Comparison of ENCODE assay signal across 23 mouse cellular contexts in genomic region chr8:13393869-13394268, GRCm38 (mm10). TPM values are rescaled to one million over a fixed set of nuclear protein-coding genes. Genes with fewer than 3 reads are reported as not detected.
DNase-seq lines count a peak whose midpoint lies in the region; ATAC-seq and TF ChIP-seq lines count a peak whose summit lies in the region.
"Had no signal": no experiment of that assay in that cellular context is flagged by ENCODE, and none has a peak within 500 bp of the region (broad histone marks: within the 10 kb centered on the region; RNA-seq: fewer than 3 reads in every experiment).

No protein-coding gene starts in this region.

- 90% methylated on average over 7 of the region's 7 CpGs for WGBS in limb, embryonic 15.5 days
- WGBS in limb, embryonic 10.5 days: 94% methylated on average over 7 of the region's 7 CpGs
- 49% methylated on average over 7 of the region's 7 CpGs for WGBS in large intestine, adult 2 months
- WGBS in stomach, postnatal 0 days: 78% methylated on average over 7 of the region's 7 CpGs
- WGBS in embryonic facial prominence, embryonic 10.5 days: 93% methylated on average over 7 of the region's 7 CpGs

- no peak for DNase-seq in limb, embryonic 10.5 days (ENCODE audit: low spot score)
- DNase-seq in large intestine, adult 2 months (ENCODE audit: low read depth, low spot score): peak; percentile 8
- peak; percentile 46 for DNase-seq in stomach, postnatal 0 days (ENCODE audit: low spot score)
- no peak for DNase-seq in embryonic facial prominence, embryonic 10.5 days (ENCODE audit: low spot score)
- no peak for DNase-seq in frontal cortex, postnatal 25 days (ENCODE audit: low spot score in 2 of 2)
- DNase-seq: adrenal gland, adult 2 months; adrenal gland, adult 8-10 months; adrenal gland, postnatal 10 days; adrenal gland, postnatal 14 days; adrenal gland, postnatal 25 days; adrenal gland, postnatal 36 days; B cell, adult 2 months; cerebellum, adult 11 months; cerebellum, adult 11-12 months; cerebellum, adult 18-20 months had no signal

- no peak overlapping the region for H3K27ac ChIP-seq in limb, embryonic 15.5 days
- no peak overlapping the region for H3K27ac ChIP-seq in limb, embryonic 10.5 days
- H3K27ac ChIP-seq in stomach, postnatal 0 days (replicated peaks): no peak overlapping the region
- H3K27ac ChIP-seq in embryonic facial prominence, embryonic 10.5 days (replicated peaks): no peak overlapping the region

- no peaks in the 10 kb centered on the region for H3K27me3 ChIP-seq in limb, embryonic 15.5 days
- H3K27me3 ChIP-seq in limb, embryonic 10.5 days (ENCODE audit: low read depth, poor library complexity, severe bottlenecking): no peaks in the 10 kb centered on the region
- H3K27me3 ChIP-seq in stomach, postnatal 0 days (ENCODE audit: control insufficient read depth, insufficient read depth, low read length): no peaks in the 10 kb centered on the region
- H3K27me3 ChIP-seq in embryonic facial prominence, embryonic 10.5 days (replicated peaks; ENCODE audit: low read depth, poor library complexity, severe bottlenecking): no peaks in the 10 kb centered on the region
- H3K27me3 ChIP-seq: CH12.LX had no signal

- 0 out of 2 replicates have a peak, but pooled peaks have one; percentile 52 for ATAC-seq in limb, embryonic 15.5 days (ENCODE audit: insufficient number of reproducible peaks, low FRiP score, low TSS enrichment, low read depth)
- peak; percentile 79 for ATAC-seq in stomach, postnatal 0 days (ENCODE audit: low FRiP score, low TSS enrichment)
- ATAC-seq: activated CD4-positive, CD25-positive, alpha-beta regulatory T cell, adult 4 months; CD4-positive, CD25-positive, alpha-beta regulatory T cell, adult 4 months; Patski had no signal

- H3K4me2 ChIP-seq in limb, embryonic 15.5 days: no peak overlapping the region
- no peak overlapping the region for H3K4me2 ChIP-seq in stomach, postnatal 0 days (replicated peaks; ENCODE audit: low read depth)

- no peaks in the 10 kb centered on the region for H3K4me1 ChIP-seq in limb, embryonic 15.5 days
- H3K4me1 ChIP-seq in limb, embryonic 10.5 days: no peaks in the 10 kb centered on the region
- H3K4me1 ChIP-seq in stomach, postnatal 0 days (replicated peaks; ENCODE audit: control insufficient read depth, insufficient read depth): no peaks in the 10 kb centered on the region
- no peaks in the 10 kb centered on the region for H3K4me1 ChIP-seq in embryonic facial prominence, embryonic 10.5 days

- no peaks in the 10 kb centered on the region for H3K36me3 ChIP-seq in limb, embryonic 15.5 days
- H3K36me3 ChIP-seq in limb, embryonic 10.5 days: no peaks in the 10 kb centered on the region
- no peaks in the 10 kb centered on the region for H3K36me3 ChIP-seq in stomach, postnatal 0 days (ENCODE audit: control insufficient read depth, insufficient read depth, low read length)
- H3K36me3 ChIP-seq in embryonic facial prominence, embryonic 10.5 days (replicated peaks): no peaks in the 10 kb centered on the region
- H3K36me3 ChIP-seq: G1E had no signal

- no peaks in the 10 kb centered on the region for H3K9me3 ChIP-seq in limb, embryonic 15.5 days
- no peaks in the 10 kb centered on the region for H3K9me3 ChIP-seq in limb, embryonic 10.5 days (replicated peaks)
- no peaks in the 10 kb centered on the region for H3K9me3 ChIP-seq in stomach, postnatal 0 days (ENCODE audit: control insufficient read depth, low read length)
- H3K9me3 ChIP-seq in embryonic facial prominence, embryonic 10.5 days: no peaks in the 10 kb centered on the region
- H3K9me3 ChIP-seq: G1E had no signal

- no peak for TF ChIP-seq EP300 in stomach, postnatal 0 days (optimal IDR thresholded peaks at IDR 0.05)

- no peak overlapping the region for H3K4me3 ChIP-seq in limb, embryonic 15.5 days
- no peak overlapping the region for H3K4me3 ChIP-seq in limb, embryonic 10.5 days
- H3K4me3 ChIP-seq in stomach, postnatal 0 days (ENCODE audit: low read depth, low read length): no peak overlapping the region
- no peak overlapping the region for H3K4me3 ChIP-seq in embryonic facial prominence, embryonic 10.5 days

- H3K9ac ChIP-seq in limb, embryonic 15.5 days: no peak overlapping the region
- no peak overlapping the region for H3K9ac ChIP-seq in stomach, postnatal 0 days (ENCODE audit: low read length)

- no peak for TF ChIP-seq CTCF in stomach, postnatal 0 days (IDR thresholded peaks at IDR 0.05; ENCODE audit: low read depth)

RNA-seq across cellular contexts. Expression of gene Atp4b, which starts 2.8 kb away (rescaled TPM):
- not detected in 2 replicates for polyA plus RNA-seq in limb, embryonic 15.5 days (2015; fragmentation: Nextera tagmentation; extraction: Ambion mirVana)
- not detected in 2 replicates for polyA plus RNA-seq in limb, embryonic 10.5 days (2016; fragmentation: Nextera tagmentation; extraction: Ambion mirVana)
- 0.23 and 0.52 TPM in 2 replicates for polyA plus RNA-seq in large intestine, adult 2 months (2012; rRNA removed)
- polyA plus RNA-seq in stomach, postnatal 0 days (2015; fragmentation: Nextera tagmentation; extraction: Ambion mirVana): 776 and 950 TPM in 2 replicates
- polyA plus RNA-seq in embryonic facial prominence, embryonic 10.5 days (2016; fragmentation: Nextera tagmentation; extraction: Ambion mirVana): not detected in 2 replicates
- polyA plus RNA-seq: activated CD4-positive, CD25-positive, alpha-beta regulatory T cell, adult 4 months; brain, embryonic 14.5 days; C2C12; CD4-positive, CD25-positive, alpha-beta regulatory T cell, adult 4 months; G1E; Patski had no signal

RNA-seq across cellular contexts. Expression of gene Grk1, which starts 11.0 kb away (rescaled TPM):
- not detected in 2 replicates for polyA plus RNA-seq in limb, embryonic 15.5 days (2015; fragmentation: Nextera tagmentation; extraction: Ambion mirVana)
- polyA plus RNA-seq in limb, embryonic 10.5 days (2016; fragmentation: Nextera tagmentation; extraction: Ambion mirVana): 0.06 TPM in 2 replicates
- polyA plus RNA-seq in large intestine, adult 2 months (2012; rRNA removed): not detected in 2 replicates
- polyA plus RNA-seq in stomach, postnatal 0 days (2015; fragmentation: Nextera tagmentation; extraction: Ambion mirVana): 0.02 TPM in 1 of 2 replicates, not detected in the other
- polyA plus RNA-seq in embryonic facial prominence, embryonic 10.5 days (2016; fragmentation: Nextera tagmentation; extraction: Ambion mirVana): 0.02 and 0.03 TPM in 2 replicates
- polyA plus RNA-seq: activated CD4-positive, CD25-positive, alpha-beta regulatory T cell, adult 4 months; adrenal gland, adult 2 months; C2C12; CD4-positive, CD25-positive, alpha-beta regulatory T cell, adult 4 months; Patski had no signal

RNA-seq across cellular contexts. Expression of gene Tmem255b, which starts 41.1 kb away (rescaled TPM):
- polyA plus RNA-seq in limb, embryonic 15.5 days (2015; fragmentation: Nextera tagmentation; extraction: Ambion mirVana): 0.77 and 1.3 TPM in 2 replicates
- 0.29 and 0.40 TPM in 2 replicates for polyA plus RNA-seq in limb, embryonic 10.5 days (2016; fragmentation: Nextera tagmentation; extraction: Ambion mirVana)
- 4.1 and 4.9 TPM in 2 replicates for polyA plus RNA-seq in large intestine, adult 2 months (2012; rRNA removed)
- 5.5 and 6.3 TPM in 2 replicates for polyA plus RNA-seq in stomach, postnatal 0 days (2015; fragmentation: Nextera tagmentation; extraction: Ambion mirVana)
- polyA plus RNA-seq in embryonic facial prominence, embryonic 10.5 days (2016; fragmentation: Nextera tagmentation; extraction: Ambion mirVana): 0.13 and 0.20 TPM in 2 replicates
- polyA plus RNA-seq: activated CD4-positive, CD25-positive, alpha-beta regulatory T cell, adult 4 months; C2C12; CD4-positive, CD25-positive, alpha-beta regulatory T cell, adult 4 months; G1E had no signal

RNA-seq across cellular contexts. Expression of gene Tfdp1, which starts 55.3 kb away (rescaled TPM):
- polyA plus RNA-seq in limb, embryonic 15.5 days (2015; fragmentation: Nextera tagmentation; extraction: Ambion mirVana): 143 and 160 TPM in 2 replicates
- polyA plus RNA-seq in limb, embryonic 10.5 days (2016; fragmentation: Nextera tagmentation; extraction: Ambion mirVana): 183 and 197 TPM in 2 replicates
- polyA plus RNA-seq in large intestine, adult 2 months (2012; rRNA removed): 58.4 and 70.1 TPM in 2 replicates
- polyA plus RNA-seq in stomach, postnatal 0 days (2015; fragmentation: Nextera tagmentation; extraction: Ambion mirVana): 65.8 and 69.3 TPM in 2 replicates
- polyA plus RNA-seq in embryonic facial prominence, embryonic 10.5 days (2016; fragmentation: Nextera tagmentation; extraction: Ambion mirVana): 182 and 193 TPM in 2 replicates

Comparison
In these comparisons a context has a peak if more than half of its experiments do, and no peak if none do; other contexts are left out.
1. DNase-seq: peak in large intestine, adult 2 months (single experiment) and stomach, postnatal 0 days (single experiment); none in limb, embryonic 10.5 days (single experiment), embryonic facial prominence, embryonic 10.5 days (single experiment) and frontal cortex, postnatal 25 days (0 of 2).
2. RNA of gene Atp4b, which starts 2.8 kb away (polyA plus RNA-seq): 776 to 950 TPM in stomach, postnatal 0 days; 0.23 to 0.52 TPM in large intestine, adult 2 months, not detected in limb, embryonic 10.5 days, not detected in embryonic facial prominence, embryonic 10.5 days and not detected in limb, embryonic 15.5 days; every median in the first group is over 100 times any median in the second.